Mouse (Mus musculus) macrophage (primary cell): ENCODE results near the gene Kng2. TPM values are rescaled to one million over a fixed set of nuclear protein-coding genes. Genes with fewer than 3 reads are reported as not detected.
"Not testable (repeated sequence)": the region's sequence is repeated elsewhere in the genome, so short reads cannot be mapped to it uniquely, and the experiment has no call there.

Experiments used
- H3K27ac ChIP-seq: fragments of 350-480 bp; formaldehyde crosslinking; 2 replicates; pipeline ENCODE4 v1.9.0; 2021
- H3K36me3 ChIP-seq: fragments of 350-480 bp; formaldehyde crosslinking; 2 replicates; pipeline ENCODE4 v1.9.0; 2021; ENCODE audit errors: inconsistent target
- H3K4me3 ChIP-seq: fragments of 350-480 bp; formaldehyde crosslinking; 2 replicates; pipeline ENCODE4 v1.9.0; 2021; ENCODE audit errors: inconsistent target
- H3K79me2 ChIP-seq: fragments of 350-480 bp; formaldehyde crosslinking; 2 replicates; pipeline ENCODE4 v1.9.0; 2021; ENCODE audit errors: inconsistent target
- WGBS: methylation state at CpG from one replicate; pipeline ENCODE4 v1.1.7; 2026; ENCODE audit warnings: inconsistent platforms; ENCODE audit not compliant: missing documents; 5-methylcytosine and 5-hydroxymethylcytosine counted together
- polyA plus RNA-seq: library from polyadenylated mRNA; stranded (reverse); fragments of 250-400 nt; gene quantifications from 3 replicates; pipeline ENCODE4 v1.2.4, GENCODE M21; 2018; ENCODE audit warnings: inconsistent platforms
- total RNA-seq, 78 experiments: library from RNA; depleted of rRNA; stranded (reverse); fragments of 250-400 nt; gene quantifications; 1 replicate in 9 of 78; 2 replicates in 24 of 78; 3 replicates in 43 of 78; 4 replicates in 2 of 78; pipeline ENCODE4 v1.2.4; 2018; ENCODE audit warnings: inconsistent platforms in 56 of 78

Kng2 gene
- total RNA-seq (2018; cell fraction: chromatin; rRNA removed) = not detected
- total RNA-seq (2018; cell fraction: cytosol; rRNA removed) = not detected
- not detected for total RNA-seq (2018; cell fraction: nucleus; rRNA removed)
- polyA plus RNA-seq = not detected in 3 replicates

DNA sequence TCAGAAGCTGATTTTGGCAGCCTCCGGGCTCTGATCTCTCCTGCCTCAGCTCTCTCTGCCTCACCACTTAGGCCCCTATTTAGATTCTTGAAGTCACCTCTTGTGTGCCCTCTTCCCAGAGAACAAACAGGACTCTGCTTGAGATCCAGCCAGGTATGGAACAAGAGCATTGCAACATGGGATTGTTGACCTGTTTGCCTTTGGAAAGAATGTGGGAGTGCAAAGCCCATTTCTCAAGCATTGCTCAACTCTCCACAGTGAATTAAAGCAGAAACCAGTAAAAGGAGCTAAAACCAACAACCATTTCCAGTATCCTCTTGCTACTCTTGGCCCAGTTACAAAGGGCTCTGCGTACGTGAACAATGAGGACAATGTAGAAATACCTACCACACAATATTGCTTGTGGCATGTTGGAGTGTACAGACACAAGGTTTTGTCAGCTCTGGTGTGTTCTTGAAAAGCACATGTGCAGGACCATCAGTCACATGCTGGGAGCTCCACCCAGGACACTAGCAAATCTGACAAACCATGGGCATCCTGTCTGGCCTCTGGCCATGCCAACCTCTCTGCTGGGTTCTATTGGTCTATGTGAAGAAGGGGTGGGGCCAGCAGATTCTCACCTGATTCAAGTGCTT lies at the start of gene Kng2:
TSS of gene Kng2 (minus strand) at position 517 of the 635 bp plus-strand sequence.
- H3K79me2 ChIP-seq, H3K36me3 ChIP-seq, H3K27ac ChIP-seq, H3K4me3 ChIP-seq: not testable (repeated sequence)
- WGBS = 93% methylated on average over 2 of the region's 3 CpGs

DNA sequence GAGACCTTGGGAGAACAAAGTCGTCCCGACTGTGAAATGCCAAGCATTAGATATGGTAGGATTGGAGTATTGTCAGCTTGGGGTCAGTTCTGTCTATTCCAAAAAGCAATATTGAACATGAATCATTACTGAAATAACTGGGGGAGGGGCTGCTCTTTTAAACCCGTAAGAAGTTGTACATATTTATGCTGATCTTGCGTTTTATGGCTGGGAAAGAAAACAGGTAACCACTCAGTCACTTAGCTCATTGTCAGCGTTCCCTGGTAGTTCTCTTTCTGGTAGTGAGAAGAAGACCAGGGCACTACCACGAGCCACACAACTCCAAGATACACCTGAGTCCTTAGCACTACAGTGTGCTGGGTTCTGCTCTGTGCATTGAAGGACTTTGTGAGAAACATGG lies 48.2 kb upstream of the Kng2 start:
- not testable (repeated sequence) for H3K27ac ChIP-seq, H3K79me2 ChIP-seq, H3K4me3 ChIP-seq, H3K36me3 ChIP-seq
- WGBS = 80% methylated on average over 4 of the region's 6 CpGs

DNA sequence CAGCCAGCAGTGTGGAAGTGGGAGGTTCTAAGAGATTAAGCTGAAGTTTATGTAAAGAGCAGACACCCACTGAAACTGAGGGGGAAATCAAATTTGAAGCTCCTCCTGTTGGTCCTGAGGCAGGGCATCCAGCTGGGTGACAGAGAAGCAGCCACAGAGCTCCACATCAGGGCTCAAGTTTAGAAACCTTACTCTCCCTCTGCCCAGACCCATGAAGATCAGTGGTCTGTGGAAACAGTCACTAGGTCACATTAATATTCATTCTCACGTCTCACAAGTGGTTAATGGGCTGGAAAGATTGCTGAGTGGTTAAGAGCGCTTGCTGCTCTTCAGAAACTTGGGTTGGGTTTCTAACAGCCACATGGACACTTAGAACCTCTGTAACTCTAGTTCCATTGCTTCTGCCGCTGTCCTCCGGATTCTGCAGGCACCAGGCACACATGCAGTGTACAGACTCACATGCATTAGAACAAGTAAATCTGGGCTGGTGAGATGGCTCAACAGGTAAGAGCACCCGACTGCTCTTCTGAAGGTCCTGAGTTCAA lies 31.6 kb upstream of the Kng2 start:
- H3K4me3 ChIP-seq, H3K27ac ChIP-seq, H3K36me3 ChIP-seq, H3K79me2 ChIP-seq: not testable (repeated sequence)
- WGBS = 94% methylated on average over 4 of the region's 5 CpGs

DNA sequence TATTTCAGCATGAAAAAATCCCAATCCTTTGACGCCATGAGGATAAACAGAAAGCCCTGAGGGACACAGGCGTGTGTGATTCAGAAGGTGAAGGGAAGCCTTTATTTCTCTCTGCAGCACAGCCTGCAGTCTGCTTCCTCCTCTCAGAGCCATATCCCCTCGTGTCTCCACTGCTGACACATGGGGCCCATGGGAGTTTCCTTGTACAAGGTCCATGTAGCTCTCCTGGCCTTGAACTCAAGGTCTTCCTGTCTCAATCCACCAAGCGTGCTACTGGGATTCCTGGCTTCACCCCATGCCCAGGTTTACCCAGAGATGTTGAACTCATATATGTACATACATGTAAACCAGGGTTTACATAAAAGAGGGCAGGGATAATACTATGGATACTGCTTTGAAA lies 30.3 kb upstream of the Kng2 start:
- not testable (repeated sequence) for H3K36me3 ChIP-seq, H3K4me3 ChIP-seq, H3K79me2 ChIP-seq, H3K27ac ChIP-seq
- 66% methylated on average over 3 of the region's 4 CpGs for WGBS

DNA sequence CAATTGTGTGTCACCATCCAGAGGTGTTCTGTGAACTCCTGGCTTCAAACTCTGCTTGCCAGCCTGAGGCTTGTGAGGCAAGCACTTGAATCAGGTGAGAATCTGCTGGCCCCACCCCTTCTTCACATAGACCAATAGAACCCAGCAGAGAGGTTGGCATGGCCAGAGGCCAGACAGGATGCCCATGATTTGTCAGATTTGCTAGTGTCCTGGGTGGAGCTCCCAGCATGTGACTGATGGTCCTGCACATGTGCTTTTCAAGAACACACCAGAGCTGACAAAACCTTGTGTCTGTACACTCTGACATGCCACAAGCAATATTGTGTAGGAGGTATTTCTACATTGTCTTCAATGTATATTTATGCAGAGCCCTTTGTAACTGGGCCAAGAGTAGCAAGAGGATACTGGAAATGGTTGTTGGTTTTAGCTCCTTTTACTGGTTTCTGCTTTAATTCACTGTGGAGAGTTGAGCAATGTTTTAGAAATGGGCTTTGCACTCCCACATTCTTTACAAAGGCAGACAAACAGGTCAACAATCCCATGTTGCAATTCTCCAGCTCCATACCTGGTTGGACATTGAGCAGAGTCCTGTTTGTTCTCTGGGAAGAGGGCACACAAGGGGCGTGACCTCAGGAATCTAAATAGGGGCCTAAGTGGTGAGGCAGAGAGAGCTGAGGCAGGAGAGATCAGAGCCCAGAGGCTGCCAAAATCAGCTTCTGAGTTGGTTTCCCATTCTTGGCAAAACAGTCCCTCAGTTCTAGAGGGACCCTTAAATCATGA lies 28.6 kb upstream of the Kng2 start, which contains the start of gene Kng1:
TSS of gene Kng1 (plus strand) at position 198 of the 780 bp plus-strand sequence.
- H3K79me2 ChIP-seq, H3K4me3 ChIP-seq, H3K36me3 ChIP-seq, H3K27ac ChIP-seq: not testable (repeated sequence)
- 100% methylated on average over 1 of the region's 1 CpGs for WGBS

DNA sequence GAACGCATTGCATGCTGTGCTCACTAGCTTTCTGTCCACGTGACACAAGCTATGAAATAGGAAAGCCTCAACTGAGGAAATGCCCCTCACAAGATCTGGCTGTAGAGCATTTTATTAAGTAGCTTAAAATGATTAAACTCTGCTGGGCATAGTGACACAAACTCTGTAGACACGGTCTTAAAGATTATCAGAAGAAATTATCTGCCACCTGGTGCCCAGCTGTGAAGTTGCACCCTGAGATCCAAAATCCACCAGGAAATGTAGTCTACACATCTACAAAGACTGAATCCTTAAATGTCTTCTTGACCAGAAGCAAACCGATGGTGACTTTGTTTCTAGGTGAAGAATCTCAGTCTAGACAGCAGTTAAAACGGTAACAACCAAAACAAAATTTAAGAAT lies 17.0 kb upstream of the Kng2 start:
- Histone ChIP-seq H3K36me3 (no peaks in the 10 kb centered on the region), H3K27ac (no peak overlapping the region), H3K4me3 (no peak overlapping the region), H3K79me2 (no peaks in the 10 kb centered on the region)
- 62% methylated on average over 5 of the region's 5 CpGs for WGBS

DNA sequence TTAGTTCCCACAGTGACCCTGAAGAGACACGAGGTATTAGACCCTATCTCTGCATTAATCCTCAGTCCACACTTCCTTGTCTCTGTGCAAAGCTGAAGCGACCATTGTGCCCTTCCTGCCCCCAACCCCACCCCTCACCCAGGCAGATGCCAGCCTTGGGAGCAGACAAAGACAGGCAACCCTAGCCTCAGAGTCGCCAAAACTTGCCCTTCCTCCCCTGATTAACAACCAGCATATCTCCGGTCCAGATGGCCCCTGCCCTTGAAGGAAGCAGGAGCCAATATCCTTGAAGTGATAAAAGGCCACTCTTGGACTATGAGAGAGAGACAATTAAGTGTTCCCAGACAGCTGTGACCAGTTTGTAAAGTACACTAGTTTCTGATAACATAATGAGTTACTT lies 11.6 kb upstream of the Kng2 start:
- H3K79me2 ChIP-seq = no peaks in the 10 kb centered on the region
- WGBS = 53% methylated on average over 3 of the region's 4 CpGs
- no peaks in the 10 kb centered on the region for H3K36me3 ChIP-seq
- no peak overlapping the region for H3K4me3 ChIP-seq
- no peak overlapping the region for H3K27ac ChIP-seq

DNA sequence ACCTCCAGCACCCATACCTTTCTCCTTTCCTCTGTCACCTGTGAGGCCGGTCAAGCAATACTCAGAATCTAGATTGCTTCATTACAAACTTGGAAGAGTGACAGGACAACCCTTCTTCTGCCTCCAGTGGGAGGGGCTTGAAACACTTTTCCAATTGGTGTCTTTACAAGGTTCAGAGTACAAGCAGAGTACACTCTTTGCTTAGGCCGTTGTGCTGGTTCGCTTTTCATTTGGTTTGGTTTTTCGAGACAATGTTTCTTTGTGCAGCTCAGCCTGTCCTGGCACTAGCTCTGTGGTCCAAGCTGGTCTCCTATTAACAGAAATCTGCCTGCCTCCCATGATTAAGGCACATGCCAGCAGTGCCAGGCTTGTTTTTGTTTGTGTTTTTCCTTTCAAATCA lies 10.0 kb upstream of the Kng2 start:
- no peak overlapping the region for H3K4me3 ChIP-seq
- H3K79me2 ChIP-seq = no peaks in the 10 kb centered on the region
- H3K36me3 ChIP-seq = no peaks in the 10 kb centered on the region
- 98% methylated on average over 4 of the region's 4 CpGs for WGBS
- H3K27ac ChIP-seq = no peak overlapping the region

DNA sequence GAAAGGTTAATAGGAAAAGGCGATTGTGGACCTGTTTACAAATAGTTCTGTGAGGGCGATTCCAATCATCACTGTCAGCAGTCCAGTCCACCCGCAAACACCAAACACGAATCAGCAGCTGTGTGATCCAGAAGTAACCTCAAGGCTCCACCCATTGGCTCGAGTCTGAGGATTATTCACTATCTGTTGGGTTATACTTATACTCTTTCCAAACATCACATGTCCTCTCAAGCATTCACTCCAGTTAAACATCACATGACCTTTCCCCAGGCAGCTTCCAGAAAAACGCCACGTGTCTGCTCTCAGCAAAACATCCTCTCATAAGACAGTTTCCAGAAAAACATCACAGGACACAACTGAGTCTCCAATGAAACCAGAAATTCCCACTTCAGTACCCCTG lies 8.5 kb upstream of the Kng2 start:
- Histone ChIP-seq H3K27ac (no peak overlapping the region), H3K4me3 (no peak overlapping the region), H3K36me3 (no peaks in the 10 kb centered on the region), H3K79me2 (no peaks in the 10 kb centered on the region)
- WGBS = 92% methylated on average over 7 of the region's 7 CpGs

DNA sequence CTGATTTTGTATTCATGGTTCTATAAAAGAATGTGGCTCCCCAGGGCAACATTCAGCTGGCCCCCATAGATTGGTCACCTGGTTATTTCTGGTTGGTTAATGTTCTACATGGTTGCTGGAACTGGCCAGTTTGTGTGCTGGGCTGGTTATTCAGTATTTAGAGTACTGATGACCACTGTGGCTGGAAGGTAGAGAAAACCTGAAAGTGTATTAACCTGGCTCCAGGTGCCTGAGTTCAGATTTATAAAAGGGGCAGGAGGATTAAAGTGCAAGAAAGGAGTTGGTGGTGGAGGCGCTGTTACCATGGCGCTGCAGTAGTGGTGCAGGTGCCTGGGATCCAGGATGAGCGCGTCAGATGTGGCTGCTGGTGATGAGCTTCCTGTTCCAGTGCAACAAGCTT lies 4.4 kb upstream of the Kng2 start:
- Histone ChIP-seq H3K4me3 (no peak overlapping the region), H3K36me3 (no peaks in the 10 kb centered on the region), H3K27ac (no peak overlapping the region), H3K79me2 (no peaks in the 10 kb centered on the region)
- WGBS = 95% methylated on average over 4 of the region's 4 CpGs

DNA sequence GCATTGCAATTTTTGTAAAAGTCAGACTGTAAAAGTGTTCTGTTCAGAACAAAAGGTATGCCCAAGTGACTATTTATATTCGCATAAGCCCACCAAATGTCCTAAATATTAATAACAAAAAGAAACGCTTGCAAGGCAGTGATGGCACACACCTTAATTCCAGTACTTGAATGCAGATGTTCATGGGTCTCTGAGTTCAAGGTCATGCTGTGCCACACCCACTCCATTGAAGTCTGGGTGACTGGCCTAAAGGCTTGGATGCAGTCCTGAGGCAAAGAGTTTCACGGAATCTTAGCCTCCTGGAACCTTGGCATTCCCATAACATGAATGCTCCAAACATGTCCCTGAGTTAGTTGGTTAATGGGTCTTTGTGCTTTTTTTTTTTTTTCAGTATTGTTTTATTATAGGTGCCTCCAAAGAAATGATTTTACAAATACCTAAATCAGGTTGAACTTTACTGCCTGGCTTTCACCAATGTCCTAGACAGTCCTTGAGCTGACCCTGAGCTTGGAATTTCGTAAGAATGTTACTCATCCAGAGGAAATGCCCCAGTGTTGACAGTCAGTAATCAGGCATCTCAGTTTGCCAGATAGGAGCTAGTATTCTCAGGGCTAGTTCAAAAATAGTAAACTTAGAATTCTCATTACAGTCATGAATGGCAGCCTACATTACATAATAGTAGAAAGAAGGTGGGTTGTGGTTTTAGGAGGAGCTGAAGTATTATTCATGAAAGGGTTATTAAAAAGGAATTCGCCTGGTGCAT lies 1.6 kb upstream of the Kng2 start:
- H3K27ac ChIP-seq = no peak overlapping the region

DNA sequence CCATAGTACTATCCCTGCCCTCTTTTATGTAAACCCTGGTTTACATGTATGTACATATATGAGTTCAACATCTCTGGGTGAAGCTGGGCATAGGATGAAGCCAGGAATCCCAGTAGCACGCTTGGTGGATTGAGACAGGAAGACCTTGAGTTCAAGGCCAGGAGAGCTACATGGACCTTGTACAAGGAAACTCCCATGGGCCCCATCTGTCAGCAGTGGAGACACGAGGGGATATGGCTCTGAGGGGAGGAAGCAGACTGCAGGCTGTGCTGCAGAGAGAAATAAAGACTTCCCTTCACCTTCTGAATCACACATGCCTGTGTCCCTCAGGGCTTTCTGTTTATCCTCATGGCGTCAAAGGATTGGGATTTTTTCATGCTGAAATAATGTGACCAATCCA lies 1.9 kb downstream of the Kng2 start:
- WGBS = 37% methylated on average over 2 of the region's 3 CpGs
- not testable (repeated sequence) for H3K79me2 ChIP-seq, H3K4me3 ChIP-seq

More for the DNA sequence above, 1.6 kb upstream of the Kng2 start:
- Histone ChIP-seq H3K36me3 (no peaks in the 10 kb centered on the region), H3K79me2 (no peaks in the 10 kb centered on the region), H3K4me3 (no peak overlapping the region)
- WGBS = 97% methylated on average over 5 of the region's 5 CpGs

DNA sequence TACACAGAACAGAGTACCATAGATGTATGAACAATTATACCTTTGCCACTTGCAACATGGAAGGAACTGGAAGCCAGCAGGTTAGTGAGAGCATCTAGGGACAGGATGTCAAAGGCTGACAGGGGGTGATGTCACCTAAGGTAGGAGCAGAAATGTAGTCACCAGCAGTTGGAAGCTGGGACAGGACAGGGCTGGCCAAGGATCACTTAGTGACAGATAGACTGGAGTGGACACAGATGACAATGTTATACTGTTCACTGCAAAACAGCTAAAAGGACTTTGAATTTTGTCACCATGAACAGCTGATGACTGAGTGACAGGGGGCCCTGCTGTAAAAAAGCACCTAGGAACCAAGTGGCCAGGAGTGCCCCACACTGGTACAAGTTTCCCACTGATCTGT lies 2.7 kb downstream of the Kng2 start:
- H3K79me2 ChIP-seq = no peaks in the 10 kb centered on the region
- no peak overlapping the region for H3K4me3 ChIP-seq
- H3K36me3 ChIP-seq = no peaks in the 10 kb centered on the region
- H3K27ac ChIP-seq = no peak overlapping the region

More for the DNA sequence above, 1.9 kb downstream of the Kng2 start:
- H3K27ac ChIP-seq, H3K36me3 ChIP-seq: not testable (repeated sequence)

DNA sequence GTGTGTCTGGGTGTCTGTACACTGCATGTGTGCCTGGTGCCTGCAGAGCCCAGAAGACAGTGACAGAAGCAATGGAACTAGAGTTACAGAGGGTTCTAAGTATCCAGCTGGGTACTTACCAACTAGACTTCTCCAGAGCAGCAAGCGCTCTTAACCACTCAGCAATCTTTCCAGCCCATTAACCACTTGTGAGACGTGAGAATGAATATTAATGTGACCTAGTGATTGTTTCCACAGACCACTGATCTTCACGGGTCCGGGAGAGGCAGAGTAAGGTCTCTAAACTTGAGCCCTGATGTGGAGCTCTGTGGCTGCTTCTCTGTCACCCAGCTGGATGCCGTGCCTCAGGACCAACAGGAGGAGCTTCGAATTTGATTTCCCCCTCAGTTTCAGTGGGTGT lies 4.2 kb downstream of the Kng2 start:
- no peak overlapping the region for H3K4me3 ChIP-seq
- no peaks in the 10 kb centered on the region for H3K79me2 ChIP-seq
- H3K36me3 ChIP-seq = no peaks in the 10 kb centered on the region
- H3K27ac ChIP-seq = no peak overlapping the region
- 81% methylated on average over 6 of the region's 6 CpGs for WGBS

DNA sequence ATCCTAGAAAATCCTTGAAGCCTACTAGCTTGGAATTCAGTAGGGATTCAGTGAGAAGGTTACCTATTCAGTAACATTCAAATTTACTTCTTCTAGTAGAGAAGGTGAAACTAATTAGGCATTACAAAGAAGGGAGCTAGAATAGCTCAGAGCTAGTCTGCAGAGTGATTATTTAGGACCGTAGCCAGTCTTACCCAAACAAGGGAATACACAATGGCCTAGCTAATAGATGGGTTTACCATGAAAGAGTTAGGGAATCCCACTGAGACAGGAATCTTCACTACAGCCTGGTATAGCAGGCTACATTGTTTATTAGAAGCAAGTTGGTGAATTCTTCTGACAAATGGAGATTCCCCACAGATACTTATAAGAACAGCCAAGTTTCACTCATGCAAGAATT lies 8.7 kb downstream of the Kng2 start:
- H3K79me2 ChIP-seq, H3K27ac ChIP-seq, H3K4me3 ChIP-seq, H3K36me3 ChIP-seq: not testable (repeated sequence)
- 94% methylated on average over 1 of the region's 1 CpGs for WGBS
